Mouse (Mus musculus): ENCODE results near the gene Tmem45a.

Gene Tmem45a

DNA sequence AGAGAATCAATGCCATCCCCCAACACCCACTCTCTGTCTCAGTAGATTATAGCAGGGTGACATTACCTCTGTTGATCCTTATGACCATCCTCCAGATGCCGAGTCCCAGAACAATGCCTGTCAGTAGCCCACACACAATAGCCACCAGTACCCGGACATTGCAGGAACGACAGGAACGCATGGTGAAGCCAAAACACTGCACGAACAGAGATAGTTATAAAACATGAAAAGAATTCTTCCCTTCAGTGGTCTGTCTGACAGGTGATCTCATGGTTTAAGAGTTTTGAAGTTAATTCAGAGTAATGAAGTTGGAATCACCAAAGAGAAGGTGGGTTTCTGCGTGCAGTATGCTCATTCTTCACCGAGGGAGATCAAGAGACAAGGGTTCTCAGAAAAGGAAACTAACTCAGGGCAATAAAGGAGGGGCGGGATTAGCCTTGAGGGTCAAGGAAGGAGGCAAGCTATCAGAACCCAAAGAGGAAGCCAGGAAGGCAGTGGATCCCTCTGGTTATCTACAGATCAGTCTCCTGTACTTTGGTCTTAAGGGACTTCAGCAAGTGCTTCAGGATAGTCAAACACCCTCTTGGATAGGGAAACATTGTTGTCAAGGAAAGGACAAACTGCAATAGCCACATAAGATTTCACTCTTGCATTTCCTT lies 90.4 kb downstream of the Tmem45a start, which contains the start of gene Adgrg7:
Gene Adgrg7, minus strand, starts transcription at position 375 of the 659 bp plus-strand sequence.
- DNase-seq (ENCODE audit: low spot score): no peak

DNA sequence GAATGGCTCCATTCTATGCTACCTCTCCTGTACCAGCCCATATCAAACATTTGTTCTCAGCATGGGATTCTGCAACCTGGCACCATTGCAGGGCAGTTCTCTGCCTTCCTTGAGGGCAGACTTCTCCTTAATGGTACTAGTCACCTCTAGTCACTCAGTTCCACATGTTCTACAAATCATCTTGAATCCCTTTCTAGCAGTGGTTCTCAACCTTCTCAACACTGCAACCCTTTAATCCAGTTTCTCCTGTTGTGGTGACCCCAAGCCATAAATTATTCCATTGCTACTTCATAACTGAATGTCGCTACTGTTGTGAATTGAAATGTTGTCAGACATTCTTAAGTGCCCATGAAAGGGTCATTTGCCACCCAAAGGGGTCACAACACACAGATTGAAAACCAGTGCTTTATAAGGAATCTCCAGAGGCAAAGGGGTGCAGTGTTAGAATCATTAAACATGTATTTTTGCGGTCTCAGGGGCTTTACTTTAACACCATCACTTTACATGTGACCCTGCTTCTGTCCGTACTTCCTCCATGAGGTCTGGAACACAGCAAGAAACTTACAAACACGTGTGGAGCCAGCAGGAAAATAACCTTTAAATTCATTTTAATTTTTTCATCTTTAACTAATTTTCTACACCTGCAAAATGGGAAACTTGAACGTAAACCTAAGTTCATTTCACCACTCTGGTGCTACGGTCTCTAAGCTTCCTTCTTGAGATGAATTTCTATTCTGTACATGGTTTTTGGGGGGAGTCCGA lies 91.4 kb downstream of the Tmem45a start:
- DNase-seq (ENCODE audit: low spot score): no peak

DNA sequence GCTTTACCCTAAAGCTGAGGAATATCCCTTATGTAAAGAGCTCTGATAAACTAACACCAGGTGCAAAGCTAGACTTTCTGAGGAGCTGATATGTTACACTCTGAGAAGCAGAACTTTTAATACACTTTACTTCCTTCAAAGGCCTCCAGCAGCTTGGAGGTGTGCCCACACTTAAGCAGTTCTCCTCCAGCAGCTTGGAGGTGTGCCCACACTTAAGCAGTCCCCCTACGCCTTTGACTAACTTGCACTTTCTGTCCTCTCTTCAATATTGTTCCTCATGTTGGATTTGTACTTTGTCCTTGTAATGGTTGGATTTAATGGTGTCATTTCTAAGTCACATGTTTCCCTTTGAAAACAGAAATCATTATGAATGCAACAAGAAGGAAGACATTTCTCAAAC lies 92.2 kb downstream of the Tmem45a start:
- no peak for DNase-seq (ENCODE audit: low spot score)

DNA sequence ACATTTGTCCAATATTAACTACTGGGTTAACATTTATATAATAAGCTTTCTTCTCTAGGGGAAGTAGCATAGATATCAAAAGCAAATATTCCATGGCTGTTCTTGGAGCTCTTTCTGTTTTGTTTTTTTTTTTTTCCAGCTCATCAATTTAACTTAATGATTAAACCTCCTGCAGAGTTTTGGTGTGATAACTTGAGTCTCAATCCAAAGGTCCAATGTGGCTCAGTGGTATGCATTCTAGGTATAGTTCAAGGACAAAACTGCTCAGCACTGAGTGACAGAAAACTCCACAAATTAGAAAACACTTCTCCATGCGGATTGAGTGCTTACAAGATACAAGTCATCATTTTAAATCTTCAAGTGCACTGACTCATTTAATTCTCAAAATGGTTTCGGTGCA lies 100.0 kb downstream of the Tmem45a start:
- no peak for DNase-seq (ENCODE audit: low spot score)

DNA sequence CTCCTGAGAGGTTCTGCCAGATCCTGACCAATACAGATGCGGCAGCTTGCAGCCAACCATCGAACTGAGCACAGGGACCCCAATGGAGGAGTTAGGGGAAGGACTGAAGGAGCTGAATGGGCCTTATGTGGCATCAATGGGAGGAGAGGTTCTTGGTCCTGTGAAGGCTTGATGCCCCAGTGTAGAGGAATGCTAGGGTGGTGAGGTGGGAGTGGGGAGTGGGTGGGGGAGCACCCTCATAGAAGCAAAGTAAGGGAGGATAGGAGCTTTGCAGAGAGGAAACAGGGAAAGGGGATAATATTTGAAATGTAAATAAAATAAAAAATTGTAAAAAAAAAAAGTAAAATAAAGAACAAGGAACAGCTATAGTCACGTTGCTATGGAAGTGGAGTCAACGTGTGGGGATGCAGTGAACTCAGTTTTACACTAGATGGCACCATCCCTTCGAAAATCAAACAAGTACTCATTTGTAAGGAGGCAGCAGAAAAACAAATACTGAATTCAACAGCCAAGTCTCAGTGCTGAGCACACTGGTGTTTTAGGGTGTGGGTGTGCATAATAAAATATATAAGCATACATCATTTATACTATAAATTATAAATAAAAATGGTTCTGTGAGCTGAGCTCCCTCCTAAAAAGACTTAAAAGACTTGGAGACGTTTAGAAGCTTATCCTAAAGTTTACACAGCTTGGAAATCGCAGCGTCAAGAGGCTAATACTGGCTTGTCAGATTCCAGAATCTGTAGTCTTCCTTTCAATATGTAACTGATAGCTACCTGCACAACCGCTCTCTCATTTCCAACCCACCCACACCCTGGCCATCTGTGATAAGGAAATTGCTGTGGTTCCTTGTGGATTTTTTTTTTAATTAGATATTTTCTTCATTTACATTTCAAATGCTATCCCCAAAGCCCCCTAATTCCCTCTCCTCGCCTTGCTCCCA lies 114.5 kb downstream of the Tmem45a start:
- DNase-seq (ENCODE audit: low spot score): peak; percentile 75
